In genomic region chr9:106886828-106887702, GRCm38 (mm10) we compare ENCODE assay signal across 8 mouse cellular contexts. TPM values are rescaled to one million over a fixed set of nuclear protein-coding genes. Genes with fewer than 3 reads are reported as not detected.
DNase-seq lines count a peak whose midpoint lies in the region; ATAC-seq lines count a peak whose summit lies in the region.

Gene Rbm15b (minus strand): TSS chr9:106887428.

- H3K36me3 ChIP-seq in lung, embryonic 16.5 days (ENCODE audit: control insufficient read depth, insufficient read depth, low read length), result peaks cover 32% of the 10 kb centered on the region

- H3K9ac ChIP-seq in lung, embryonic 16.5 days (ENCODE audit: low read length), result peak within 1 kb of the TSS; percentile 96

- peaks cover 57% of the 10 kb centered on the region for H3K4me1 ChIP-seq in lung, embryonic 16.5 days (replicated peaks; ENCODE audit: control insufficient read depth, insufficient read depth, low read length)

- 4% methylated on average over 50 of the region's 101 CpGs for WGBS in lung, embryonic 16.5 days

- H3K9me3 ChIP-seq in lung, embryonic 16.5 days (ENCODE audit: control insufficient read depth, low read length), result no peaks in the 10 kb centered on the region

- peak within 1 kb of the TSS; percentile 99 for H3K4me2 ChIP-seq in lung, embryonic 16.5 days (ENCODE audit: low read depth, low read length)

- peak; percentile 71 to 72 for ATAC-seq in hematopoietic stem cell, adult 5-6 weeks (replicated peaks in 1 of 2; ENCODE audit: insufficient read depth in 1 of 2, low FRiP score in 2 of 2, low TSS enrichment in 1 of 2, low read depth in 1 of 2, poor library complexity in 2 of 2, severe bottlenecking in 2 of 2)
- peak; percentile 82 for ATAC-seq in lung, embryonic 16.5 days (ENCODE audit: low read depth)

- peak; percentile 91 for DNase-seq in MEL-GATA-1-ER (ENCODE audit: extremely low read depth, low read depth)
- peak; percentile 98 for DNase-seq in cerebellum, adult 8-10 months
- DNase-seq in forelimb bud, embryonic 11.5 days (ENCODE audit: low read depth, low spot score), result peak; percentile 97
- peak; percentile 92 for DNase-seq in layer of hippocampus, adult 9-10 months (ENCODE audit: low spot score)
- peak; percentile 87 for DNase-seq in ovary, postnatal 10 days (ENCODE audit: low spot score)
- DNase-seq in thymus, postnatal 10 days (ENCODE audit: low spot score in 2 of 2), result peak; percentile 98 to 99

- H3K4me3 ChIP-seq in lung, embryonic 16.5 days (ENCODE audit: low read length), result peak within 1 kb of the TSS; percentile 86

- peak within 1 kb of the TSS; percentile 80 for H3K27ac ChIP-seq in lung, embryonic 16.5 days (ENCODE audit: low read length)

- no peaks in the 10 kb centered on the region for H3K27me3 ChIP-seq in lung, embryonic 16.5 days (ENCODE audit: control insufficient read depth, insufficient read depth, low read depth, low read length)

RNA-seq across cellular contexts. Expression of gene Rbm15b, which starts in this region (rescaled TPM):
- 31.0 and 33.3 TPM in 2 replicates for total RNA-seq in hematopoietic stem cell, adult 5-6 weeks (2017)
- 5.1 and 5.2 TPM in 2 replicates for polyA plus RNA-seq in lung, embryonic 16.5 days (2015; fragmentation: Nextera tagmentation; extraction: Ambion mirVana)

Comparison
In these comparisons a context has a peak if more than half of its experiments do, and no peak if none do; other contexts are left out.
1. Peak in every context shown above with its lines: DNase-seq, ATAC-seq, H3K4me3 ChIP-seq and H3K27ac ChIP-seq.